Mouse (Mus musculus): ENCODE measurements around the gene Pcgf6. TPM values are rescaled to one million over a fixed set of nuclear protein-coding genes. Genes with fewer than 3 reads are reported as not detected.
"Not testable (repeated sequence)": the region's sequence is repeated elsewhere in the genome, so short reads cannot be mapped to it uniquely, and the experiment has no call there.

Gene Pcgf6
- polyA plus RNA-seq, 1 experiment from 2014 or later: 20.4 TPM

DNA sequence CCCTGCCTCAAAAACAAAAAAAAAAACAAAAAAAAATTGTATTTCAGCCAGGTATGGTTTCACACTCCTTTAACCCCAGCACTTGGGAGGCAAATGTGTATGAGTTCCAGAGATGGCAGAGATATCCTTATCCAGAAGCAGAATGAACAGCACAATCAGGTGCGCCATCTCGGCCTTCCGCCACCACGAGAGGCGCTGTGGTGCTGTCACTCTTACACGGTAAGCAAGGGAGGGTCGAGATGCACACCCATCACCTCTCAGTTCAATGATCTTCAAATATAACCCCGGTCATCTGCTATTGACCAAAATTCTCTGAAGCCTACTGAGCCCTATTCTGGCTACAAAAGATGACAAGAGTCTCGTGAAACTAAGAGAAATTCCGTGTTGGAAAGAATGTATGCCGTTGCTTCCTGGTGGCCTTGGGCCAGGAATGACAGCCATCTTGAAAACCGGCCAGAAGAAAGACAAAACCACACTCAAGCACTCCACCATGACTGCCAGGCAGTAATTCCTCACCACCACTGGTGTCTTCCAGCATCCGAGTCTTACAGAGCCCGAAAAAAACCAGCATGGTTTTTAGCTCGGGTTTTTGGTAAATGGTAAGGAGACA is 38.1 kb downstream of the Pcgf6 start:
- no peak overlapping the region for H3K9ac ChIP-seq (ENCODE audit: low read length)
- no peak for ATAC-seq
- no peak for DNase-seq (ENCODE audit: low spot score)
- WGBS: 89% methylated on average over 15 of the region's 15 CpGs
- H3K27me3 ChIP-seq (replicated peaks; ENCODE audit: control insufficient read depth, insufficient read depth, low read length): peaks cover 23% of the 10 kb centered on the region
- H3K36me3 ChIP-seq (ENCODE audit: control insufficient read depth, insufficient read depth, low read length): no peaks in the 10 kb centered on the region
- H3K4me2 ChIP-seq (ENCODE audit: low read length): no peak overlapping the region; the same call in 1 of the 2 replicates
- H3K9me3 ChIP-seq (replicated peaks; ENCODE audit: control insufficient read depth, low read length): no peaks in the 10 kb centered on the region
- H3K4me3 ChIP-seq (ENCODE audit: low read depth, low read length): no peak overlapping the region
- 0 out of 2 replicates have a peak, but pooled peaks cover 3% of the 10 kb centered on the region for H3K4me1 ChIP-seq (ENCODE audit: control insufficient read depth, insufficient read depth, low read length)
- no peak overlapping the region for H3K27ac ChIP-seq (ENCODE audit: low read depth, low read length)

DNA sequence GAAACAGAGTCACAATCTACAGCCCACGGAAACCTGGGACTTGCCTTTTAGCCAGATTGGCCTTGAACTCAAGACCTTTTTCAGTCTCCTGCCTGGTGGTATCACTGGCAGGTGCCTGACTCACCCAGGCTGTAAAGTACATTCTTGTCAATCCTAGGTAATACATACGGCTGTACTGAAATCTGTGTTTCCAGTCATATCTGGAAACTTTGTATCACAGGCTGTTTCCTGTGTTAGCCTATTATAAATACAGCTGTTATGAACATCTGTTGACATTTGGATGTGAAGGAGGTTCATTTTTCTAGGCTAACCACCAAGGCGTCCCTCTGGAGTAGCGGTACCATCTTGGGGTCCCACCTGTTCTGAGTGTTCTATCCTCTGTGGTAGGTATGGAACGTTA is 40.8 kb downstream of the Pcgf6 start:
- H3K27me3 ChIP-seq (replicated peaks; ENCODE audit: control insufficient read depth, insufficient read depth, low read length): peaks cover 10% of the 10 kb centered on the region
- H3K4me2 ChIP-seq (ENCODE audit: low read length): no peak overlapping the region
- no peak overlapping the region for H3K9ac ChIP-seq (ENCODE audit: low read length)
- no peaks in the 10 kb centered on the region for H3K9me3 ChIP-seq (replicated peaks; ENCODE audit: control insufficient read depth, low read length)
- ATAC-seq (no peak), DNase-seq (ENCODE audit: low spot score) (no peak)
- H3K27ac ChIP-seq (ENCODE audit: low read depth, low read length): no peak overlapping the region
- no peaks in the 10 kb centered on the region for H3K36me3 ChIP-seq (ENCODE audit: control insufficient read depth, insufficient read depth, low read length)
- 0 out of 2 replicates have a peak, but pooled peaks cover 3% of the 10 kb centered on the region for H3K4me1 ChIP-seq (ENCODE audit: control insufficient read depth, insufficient read depth, low read length)
- H3K4me3 ChIP-seq (ENCODE audit: low read depth, low read length): no peak overlapping the region
- 88% methylated on average over 5 of the region's 5 CpGs for WGBS

DNA sequence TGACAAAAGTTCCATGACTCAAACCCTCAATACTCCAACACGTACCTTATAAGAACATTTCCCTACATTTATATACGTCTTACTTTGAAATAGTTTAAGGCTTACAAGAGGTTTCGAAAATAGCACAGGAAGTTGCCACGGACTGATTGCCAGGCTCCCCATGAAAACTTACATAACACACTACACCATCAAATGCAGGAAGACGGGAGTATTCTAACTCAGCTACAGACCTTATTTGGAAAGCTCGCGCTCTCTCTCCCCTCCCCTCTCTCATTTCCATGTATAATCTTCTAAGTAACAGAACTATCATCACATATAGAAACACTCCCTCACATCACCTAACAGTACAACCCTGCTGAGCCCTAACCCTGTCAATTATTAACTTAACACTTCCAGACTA is 41.3 kb downstream of the Pcgf6 start:
- no peak overlapping the region for H3K4me3 ChIP-seq (ENCODE audit: low read depth, low read length)
- ATAC-seq: no peak
- 89% methylated on average over 7 of the region's 7 CpGs for WGBS
- H3K9ac ChIP-seq (ENCODE audit: low read length): no peak overlapping the region
- 0 out of 2 replicates have a peak, but pooled peaks cover 3% of the 10 kb centered on the region for H3K4me1 ChIP-seq (ENCODE audit: control insufficient read depth, insufficient read depth, low read length)
- no peaks in the 10 kb centered on the region for H3K36me3 ChIP-seq (ENCODE audit: control insufficient read depth, insufficient read depth, low read length)
- no peaks in the 10 kb centered on the region for H3K9me3 ChIP-seq (replicated peaks; ENCODE audit: control insufficient read depth, low read length)
- H3K27ac ChIP-seq (ENCODE audit: low read depth, low read length): no peak overlapping the region
- DNase-seq (ENCODE audit: low spot score): no peak
- H3K4me2 ChIP-seq (ENCODE audit: low read length): no peak overlapping the region
- peaks cover 10% of the 10 kb centered on the region for H3K27me3 ChIP-seq (replicated peaks; ENCODE audit: control insufficient read depth, insufficient read depth, low read length)

DNA sequence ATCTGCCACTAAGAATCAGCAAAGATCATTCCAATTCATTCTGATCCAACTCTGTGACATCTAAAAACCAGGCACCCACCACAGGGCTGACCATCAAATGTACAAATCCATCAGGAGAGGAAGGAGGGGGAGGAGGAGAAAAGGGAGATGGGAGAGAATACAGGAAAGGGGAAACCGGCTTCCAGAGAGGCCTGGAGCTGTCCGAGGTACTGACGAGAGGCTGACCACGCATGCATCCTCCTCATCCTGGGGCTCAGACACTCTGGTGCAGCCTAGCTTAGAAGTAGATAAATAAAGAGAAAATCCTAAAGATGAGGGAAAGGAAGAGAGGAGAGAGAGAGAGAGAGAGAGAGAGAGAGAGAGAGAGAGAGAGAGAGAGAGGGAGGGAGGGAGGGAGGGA is 44.4 kb downstream of the Pcgf6 start:
- 4% methylated on average over 4 of the region's 4 CpGs for WGBS
- H3K4me2 ChIP-seq (ENCODE audit: low read length): no peak overlapping the region
- H3K36me3 ChIP-seq (ENCODE audit: control insufficient read depth, insufficient read depth, low read length): no peaks in the 10 kb centered on the region
- no peaks in the 10 kb centered on the region for H3K4me1 ChIP-seq (ENCODE audit: control insufficient read depth, insufficient read depth, low read length)
- H3K9me3 ChIP-seq (replicated peaks; ENCODE audit: control insufficient read depth, low read length): no peaks in the 10 kb centered on the region
- H3K27me3 ChIP-seq (replicated peaks; ENCODE audit: control insufficient read depth, insufficient read depth, low read length): no peaks in the 10 kb centered on the region
- H3K27ac ChIP-seq (ENCODE audit: low read depth, low read length): no peak overlapping the region
- no peak overlapping the region for H3K4me3 ChIP-seq (ENCODE audit: low read depth, low read length)
- no peak for DNase-seq (ENCODE audit: low spot score)
- H3K9ac ChIP-seq (ENCODE audit: low read length): no peak overlapping the region
- ATAC-seq: no peak

DNA sequence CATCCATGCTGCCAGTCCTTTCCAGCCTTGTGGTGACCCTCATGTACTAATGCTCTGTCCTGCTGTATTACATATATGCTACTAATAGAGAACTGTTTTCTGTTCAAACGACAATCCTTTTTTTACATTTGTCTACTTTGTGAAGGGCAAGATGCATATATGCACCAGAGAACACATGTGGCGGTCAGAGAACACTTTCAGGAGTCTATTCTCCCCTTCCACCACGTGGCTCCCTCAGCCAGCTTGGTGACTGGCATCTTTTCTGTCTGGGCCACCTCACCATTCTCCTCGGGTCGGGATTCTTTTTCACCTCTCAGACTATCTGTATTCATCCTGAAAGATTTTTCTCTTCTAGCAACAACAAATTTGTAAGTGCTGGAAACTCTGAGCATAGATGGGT is 44.8 kb downstream of the Pcgf6 start:
- H3K27me3 ChIP-seq (replicated peaks; ENCODE audit: control insufficient read depth, insufficient read depth, low read length): no peaks in the 10 kb centered on the region
- no peaks in the 10 kb centered on the region for H3K36me3 ChIP-seq (ENCODE audit: control insufficient read depth, insufficient read depth, low read length)
- DNase-seq (ENCODE audit: low spot score): no peak
- no peak overlapping the region for H3K4me3 ChIP-seq (ENCODE audit: low read depth, low read length)
- H3K27ac ChIP-seq (ENCODE audit: low read depth, low read length): no peak overlapping the region
- 58% methylated on average over 5 of the region's 5 CpGs for WGBS
- no peaks in the 10 kb centered on the region for H3K9me3 ChIP-seq (replicated peaks; ENCODE audit: control insufficient read depth, low read length)
- no peak for ATAC-seq
- no peaks in the 10 kb centered on the region for H3K4me1 ChIP-seq (ENCODE audit: control insufficient read depth, insufficient read depth, low read length)
- no peak overlapping the region for H3K9ac ChIP-seq (ENCODE audit: low read length)
- no peak overlapping the region for H3K4me2 ChIP-seq (ENCODE audit: low read length)

DNA sequence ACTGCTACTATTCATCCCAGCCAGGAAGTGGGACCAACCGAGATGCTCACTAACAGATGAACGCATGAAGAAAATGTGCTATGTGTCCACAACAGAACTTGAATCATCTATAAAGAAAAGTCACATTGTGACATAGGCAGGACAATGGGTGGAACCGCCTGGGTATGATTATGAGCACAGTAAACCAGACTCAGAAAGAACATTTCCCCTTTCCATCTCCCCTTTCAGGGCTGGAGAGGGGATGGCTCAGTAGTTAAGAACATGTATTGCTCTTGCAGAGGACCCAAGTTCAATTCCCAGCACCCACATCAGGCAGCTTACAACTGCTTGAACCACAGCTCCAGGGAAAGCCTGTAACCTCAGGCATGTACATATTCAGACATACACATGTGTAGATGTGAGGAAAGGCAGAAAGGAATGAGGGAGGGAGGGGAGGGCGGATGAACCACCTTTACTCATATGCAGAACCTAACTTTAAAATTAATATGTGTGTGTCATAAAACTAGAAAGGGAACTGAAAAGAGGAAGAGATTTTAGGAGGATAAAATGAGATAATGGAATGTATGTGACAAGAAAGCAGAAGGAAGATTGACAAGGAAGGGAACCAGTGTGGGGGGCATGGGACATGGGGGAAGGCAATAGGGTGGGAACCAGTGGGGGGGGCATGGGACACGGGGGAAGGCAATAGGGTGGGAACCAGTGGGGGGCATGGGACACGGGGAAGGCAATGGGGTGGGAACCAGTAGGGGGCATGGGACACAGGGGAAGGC is 46.8 kb downstream of the Pcgf6 start:
- no peak for DNase-seq (ENCODE audit: low spot score)
- H3K9me3 ChIP-seq (replicated peaks; ENCODE audit: control insufficient read depth, low read length): no peaks in the 10 kb centered on the region
- WGBS: 74% methylated on average over 6 of the region's 6 CpGs
- H3K9ac ChIP-seq (ENCODE audit: low read length): no peak overlapping the region
- H3K36me3 ChIP-seq (ENCODE audit: control insufficient read depth, insufficient read depth, low read length): no peaks in the 10 kb centered on the region
- H3K4me3 ChIP-seq (ENCODE audit: low read depth, low read length): no peak overlapping the region
- H3K27me3 ChIP-seq (replicated peaks; ENCODE audit: control insufficient read depth, insufficient read depth, low read length): no peaks in the 10 kb centered on the region
- no peaks in the 10 kb centered on the region for H3K4me1 ChIP-seq (ENCODE audit: control insufficient read depth, insufficient read depth, low read length)
- H3K4me2 ChIP-seq (ENCODE audit: low read length): no peak overlapping the region
- no peak overlapping the region for H3K27ac ChIP-seq (ENCODE audit: low read depth, low read length)
- no peak for ATAC-seq

DNA sequence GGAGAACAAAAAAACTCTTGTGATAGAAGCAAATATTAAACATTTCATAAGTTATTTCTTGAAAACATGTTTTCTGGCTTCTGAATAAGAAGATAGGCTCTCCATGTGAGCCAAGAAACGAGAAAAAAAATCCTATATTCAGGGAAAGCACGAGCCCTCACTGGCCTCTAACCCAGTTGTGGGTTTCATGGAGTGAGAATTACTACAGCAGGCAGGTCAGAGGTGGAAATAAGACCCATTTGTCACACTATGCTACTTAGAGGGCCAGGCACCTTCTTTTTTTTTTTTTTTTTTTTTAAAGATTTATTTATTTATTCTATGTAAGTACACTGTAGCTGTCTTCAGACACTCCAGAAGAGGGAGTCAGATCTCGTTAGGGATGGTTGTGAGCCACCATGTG is 50.3 kb downstream of the Pcgf6 start:
- H3K4me3 ChIP-seq (ENCODE audit: low read depth, low read length); H3K4me1 ChIP-seq (ENCODE audit: control insufficient read depth, insufficient read depth, low read length); H3K36me3 ChIP-seq (ENCODE audit: control insufficient read depth, insufficient read depth, low read length); DNase-seq (ENCODE audit: low spot score); H3K9ac ChIP-seq (ENCODE audit: low read length); H3K9me3 ChIP-seq (replicated peaks; ENCODE audit: control insufficient read depth, low read length); H3K4me2 ChIP-seq (ENCODE audit: low read length); H3K27ac ChIP-seq (ENCODE audit: low read depth, low read length); H3K27me3 ChIP-seq (replicated peaks; ENCODE audit: control insufficient read depth, insufficient read depth, low read length); ATAC-seq: not testable (repeated sequence)
- 90% methylated on average over 2 of the region's 3 CpGs for WGBS

DNA sequence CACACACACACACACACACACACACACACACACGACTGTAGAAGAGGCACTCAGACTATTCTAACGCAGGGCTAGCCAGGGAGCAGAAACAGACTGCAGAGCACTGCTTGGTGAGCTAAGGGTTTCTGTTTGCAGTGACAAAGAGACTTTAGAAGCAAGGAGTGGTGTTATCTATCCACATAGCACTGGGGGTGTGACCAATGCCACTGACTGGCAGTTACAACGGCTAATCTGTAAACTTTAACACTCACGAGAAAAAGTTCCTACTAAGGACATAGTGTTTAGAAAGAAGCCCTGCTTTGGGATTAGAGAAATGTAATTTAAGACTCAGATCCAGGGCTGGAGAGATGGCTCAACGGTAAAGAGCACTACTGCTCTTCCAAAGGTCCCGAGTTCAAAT is 51.0 kb downstream of the Pcgf6 start:
- Histone ChIP-seq H3K9ac (ENCODE audit: low read length) (no peak overlapping the region), H3K36me3 (ENCODE audit: control insufficient read depth, insufficient read depth, low read length) (no peaks in the 10 kb centered on the region), H3K9me3 (replicated peaks; ENCODE audit: control insufficient read depth, low read length) (no peaks in the 10 kb centered on the region), H3K27ac (ENCODE audit: low read depth, low read length) (no peak overlapping the region), H3K27me3 (replicated peaks; ENCODE audit: control insufficient read depth, insufficient read depth, low read length) (no peaks in the 10 kb centered on the region), H3K4me1 (ENCODE audit: control insufficient read depth, insufficient read depth, low read length) (no peaks in the 10 kb centered on the region), H3K4me3 (ENCODE audit: low read depth, low read length) (no peak overlapping the region), H3K4me2 (ENCODE audit: low read length) (no peak overlapping the region)
- ATAC-seq (no peak), DNase-seq (ENCODE audit: low spot score) (no peak)
- WGBS: 88% methylated on average over 6 of the region's 6 CpGs

DNA sequence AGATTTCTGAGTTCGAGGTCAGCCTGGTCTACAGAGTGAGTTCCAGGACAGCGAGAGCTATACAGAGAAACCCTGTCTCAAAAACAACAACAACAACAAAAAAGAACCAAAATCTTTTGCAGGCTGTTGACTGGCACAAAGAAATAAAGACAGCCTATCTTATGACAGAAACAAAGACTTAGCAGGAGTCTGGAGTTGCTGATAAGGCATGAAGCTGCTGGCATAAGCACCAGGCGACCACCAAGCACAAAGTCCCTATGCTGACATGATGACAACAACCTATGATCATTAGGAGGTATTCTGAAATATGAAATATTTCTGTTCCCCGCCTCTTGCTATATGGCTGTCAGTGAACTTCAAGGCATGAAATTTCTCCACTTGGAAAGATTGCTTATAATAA is 51.8 kb downstream of the Pcgf6 start:
- no peaks in the 10 kb centered on the region for H3K27me3 ChIP-seq (replicated peaks; ENCODE audit: control insufficient read depth, insufficient read depth, low read length)
- no peak overlapping the region for H3K27ac ChIP-seq (ENCODE audit: low read depth, low read length)
- H3K4me2 ChIP-seq (ENCODE audit: low read length): no peak overlapping the region
- ATAC-seq (no peak), DNase-seq (ENCODE audit: low spot score) (no peak)
- WGBS: 85% methylated on average over 4 of the region's 4 CpGs
- H3K4me3 ChIP-seq (ENCODE audit: low read depth, low read length): no peak overlapping the region
- no peaks in the 10 kb centered on the region for H3K36me3 ChIP-seq (ENCODE audit: control insufficient read depth, insufficient read depth, low read length)
- no peaks in the 10 kb centered on the region for H3K4me1 ChIP-seq (ENCODE audit: control insufficient read depth, insufficient read depth, low read length)
- H3K9me3 ChIP-seq (replicated peaks; ENCODE audit: control insufficient read depth, low read length): no peaks in the 10 kb centered on the region
- no peak overlapping the region for H3K9ac ChIP-seq (ENCODE audit: low read length)

Measured in forebrain, embryonic 14.5 days (tissue).